Mouse (Mus musculus) thymus, postnatal 25 days (tissue): Measurements from ENCODE around the gene Gm3776.
"Not testable (repeated sequence)": the region's sequence is repeated elsewhere in the genome, so short reads cannot be mapped to it uniquely, and the experiment has no call there.

Source experiments
- DNase-seq: peaks from one replicate; pipeline ENCODE4 v3.0.0; 2022

The Gm3776 gene

DNA sequence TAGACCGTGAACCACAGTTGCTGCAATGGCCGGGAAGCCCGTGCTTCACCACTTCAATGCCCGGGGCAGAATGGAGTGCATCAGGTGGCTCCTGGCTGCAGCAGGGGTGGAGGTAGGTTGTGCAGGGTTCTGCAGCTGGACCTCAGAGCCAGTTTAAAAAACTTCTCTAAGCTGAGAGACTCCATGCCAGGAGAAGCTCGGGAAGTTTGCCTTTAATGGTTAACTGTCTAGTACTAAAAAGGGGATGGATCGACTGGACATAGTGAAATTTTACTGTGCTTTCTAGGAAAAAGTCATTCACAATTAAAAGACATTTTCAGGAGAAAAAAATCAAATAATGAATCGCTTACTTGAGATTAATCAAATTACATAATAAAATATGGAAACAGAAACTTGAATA is 37.9 kb downstream of the Gm3776 start:
- not testable (repeated sequence) for DNase-seq

DNA sequence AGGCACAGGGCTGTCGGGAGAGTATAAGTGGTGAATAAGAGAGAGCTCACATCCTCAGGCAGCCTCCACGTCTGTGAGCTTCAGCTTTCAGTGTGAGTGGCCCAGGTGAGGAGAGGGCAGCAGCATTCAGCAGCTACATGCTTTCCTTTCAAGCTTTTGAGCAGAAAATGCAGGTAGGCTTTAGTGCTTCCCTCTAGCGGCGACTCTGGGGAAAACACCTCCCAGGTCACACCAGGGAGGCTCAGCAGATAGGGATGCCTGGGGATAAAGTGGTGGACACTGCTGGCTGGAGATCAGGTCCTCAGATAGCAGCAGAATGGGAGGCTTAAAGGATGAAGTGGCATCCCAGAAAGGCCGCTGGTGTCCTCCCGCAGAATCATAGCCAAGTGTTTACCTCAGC is 39.2 kb downstream of the Gm3776 start:
- DNase-seq = peak; percentile 31

DNA sequence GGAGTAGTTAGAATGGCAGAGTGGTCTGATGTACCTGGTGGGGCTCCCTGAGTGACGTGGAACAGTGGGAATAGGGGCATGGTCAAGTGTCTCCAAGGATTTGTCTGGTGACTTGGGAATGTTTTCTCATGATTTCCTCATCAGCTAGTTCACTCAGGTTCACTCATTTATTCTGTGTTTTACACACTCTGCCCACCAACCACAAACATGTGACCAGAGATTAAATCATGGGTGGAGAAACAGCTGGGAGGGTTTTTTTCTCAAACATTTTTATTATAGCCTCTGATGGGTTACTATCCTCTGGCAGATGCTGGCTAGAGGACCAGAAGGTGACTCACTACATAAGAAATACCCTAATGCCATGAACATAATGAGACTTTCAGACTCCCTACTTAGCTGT is 41.3 kb downstream of the Gm3776 start:
- DNase-seq = no peak

DNA sequence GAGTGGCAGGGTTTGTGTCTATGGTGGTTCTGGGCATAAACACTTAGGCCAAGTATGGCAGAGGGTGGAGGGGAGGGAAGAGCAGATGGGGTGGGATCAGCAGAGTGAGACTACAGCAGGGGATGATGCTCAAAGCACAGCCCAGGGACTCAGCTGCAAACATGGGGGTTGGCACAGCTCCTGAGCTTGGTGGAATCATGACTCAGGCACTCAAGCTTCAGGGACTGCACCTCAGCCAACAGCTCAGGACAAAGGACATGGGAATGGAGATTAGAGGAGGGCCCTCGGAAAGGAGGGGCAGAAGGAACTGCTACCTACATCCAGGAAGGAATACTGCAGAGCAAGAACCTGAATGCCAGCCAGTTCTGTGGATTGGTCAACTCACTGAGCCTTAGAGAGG is 42.2 kb downstream of the Gm3776 start:
- not testable (repeated sequence) for DNase-seq

DNA sequence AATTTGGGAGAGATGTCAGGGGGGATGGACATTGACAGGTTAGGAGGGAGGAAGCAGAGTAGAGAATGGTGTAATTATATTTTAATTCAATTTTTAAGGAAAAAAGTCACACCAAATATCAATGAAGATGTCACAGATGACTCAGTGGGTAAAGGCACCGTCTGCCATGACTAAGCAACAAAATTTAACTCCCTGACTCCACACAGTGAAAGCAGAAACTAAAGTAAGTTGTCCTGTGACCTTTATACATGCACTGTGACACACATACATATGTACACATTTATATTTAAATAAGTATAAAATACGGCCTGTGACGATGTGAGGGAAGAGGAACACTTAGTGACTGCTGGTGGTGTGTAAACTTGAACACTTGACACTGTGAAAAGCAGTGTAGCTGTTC is 51.2 kb downstream of the Gm3776 start:
- DNase-seq = not testable (repeated sequence)

DNA sequence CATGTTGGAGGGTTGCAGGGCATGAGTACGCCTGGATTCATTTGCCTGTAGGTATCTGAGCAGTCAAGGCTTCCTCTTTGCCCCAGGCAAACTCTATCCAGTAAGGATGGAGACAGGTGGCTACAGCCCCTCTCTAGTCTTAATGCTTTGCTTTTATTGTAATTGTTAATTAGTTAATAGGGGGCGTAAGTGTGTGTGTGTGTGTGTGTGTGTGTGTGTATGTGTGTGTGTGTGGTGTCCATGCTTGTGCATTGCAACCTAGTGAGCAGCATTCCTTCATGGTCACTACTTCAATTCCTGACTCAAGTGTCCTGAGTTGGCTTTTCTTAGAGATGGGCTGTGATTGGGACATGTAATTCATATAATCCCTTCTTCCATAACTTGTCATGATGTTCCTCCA is 57.8 kb downstream of the Gm3776 start, which contains the start of gene Omt2a:
Gene Omt2a, minus strand, starts transcription at position 101 of the 400 bp plus-strand sequence.
- DNase-seq = no peak
